17 mouse cellular contexts compared by ENCODE assay signal in the genomic region with DNA sequence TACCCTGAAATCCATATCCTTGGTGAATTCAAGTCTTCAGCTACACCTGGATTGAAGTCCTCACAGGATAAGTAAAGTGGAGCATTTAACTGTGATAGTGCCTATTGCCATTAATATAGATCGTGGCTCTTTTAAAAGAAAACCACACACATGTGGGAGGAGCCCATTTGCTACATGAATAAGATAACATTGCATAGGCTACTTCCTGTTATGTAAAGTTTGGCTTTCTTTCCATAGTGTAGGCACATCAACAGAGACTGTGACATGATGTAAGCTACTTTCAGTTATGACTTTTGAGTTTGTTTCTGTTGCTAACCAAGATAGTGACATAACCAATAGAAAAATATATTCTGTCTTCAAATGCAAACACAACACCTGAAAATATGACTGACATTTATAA.
"Had no signal": no experiment of that assay in that cellular context is flagged by ENCODE, and none has a peak within 500 bp of the region (broad histone marks: within the 10 kb centered on the region; RNA-seq: fewer than 3 reads in every experiment).

No protein-coding gene starts in this region.

- H3K4me2 ChIP-seq: lung, embryonic 15.5 days; midbrain, embryonic 11.5 days; midbrain, embryonic 13.5 days; midbrain, embryonic 15.5 days; neural tube, embryonic 12.5 days; stomach, embryonic 15.5 days had no signal

- H3K4me3 ChIP-seq: lung, embryonic 15.5 days; megakaryocyte, embryonic 14.5 days; midbrain, embryonic 13.5 days; midbrain, embryonic 15.5 days; neural tube, embryonic 12.5 days; stomach, embryonic 15.5 days had no signal

- H3K27ac ChIP-seq: lung, embryonic 15.5 days; macrophage; midbrain, embryonic 13.5 days; midbrain, embryonic 15.5 days; neural tube, embryonic 12.5 days; stomach, embryonic 15.5 days; stomach, postnatal 0 days had no signal

- DNase-seq: lung, adult 2 months; lung, postnatal 14 days; lung, postnatal 36 days; right cerebral cortex, postnatal 14 days; thymus, adult 2 months; thymus, postnatal 25 days; thymus, postnatal 4 days had no signal

- H3K4me1 ChIP-seq: lung, embryonic 15.5 days; megakaryocyte, embryonic 14.5 days; midbrain, embryonic 13.5 days; midbrain, embryonic 15.5 days; neural tube, embryonic 12.5 days; stomach, embryonic 15.5 days had no signal

- ATAC-seq: lung, postnatal 0 days; midbrain, embryonic 13.5 days; midbrain, embryonic 15.5 days had no signal

- H3K27me3 ChIP-seq: lung, embryonic 15.5 days; megakaryocyte, embryonic 14.5 days; midbrain, embryonic 13.5 days; midbrain, embryonic 15.5 days; neural tube, embryonic 12.5 days; stomach, embryonic 15.5 days had no signal

- H3K9ac ChIP-seq: lung, embryonic 15.5 days; midbrain, embryonic 13.5 days; midbrain, embryonic 15.5 days; neural tube, embryonic 12.5 days; stomach, embryonic 15.5 days had no signal

- H3K9me3 ChIP-seq: lung, embryonic 15.5 days; megakaryocyte, embryonic 14.5 days; midbrain, embryonic 13.5 days; midbrain, embryonic 15.5 days; neural tube, embryonic 12.5 days; stomach, embryonic 15.5 days had no signal

- H3K36me3 ChIP-seq: lung, embryonic 15.5 days; midbrain, embryonic 13.5 days; midbrain, embryonic 15.5 days; neural tube, embryonic 12.5 days; stomach, embryonic 15.5 days had no signal
